Mouse (Mus musculus): ENCODE results near the gene Zfyve9.
A peak's percentile ranks its signal among the peaks of the same experiment; 100 is the strongest.

Zfyve9 gene

GRCm38 (mm10) chr4:108780057-108780863 is at the start of gene Zfyve9:
Gene Zfyve9, minus strand, starts transcription at chr4:108780798.
- peak; percentile 15 to 34 for DNase-seq

- DNase-seq, result no peak
Measured at GRCm38 (mm10) chr4:108826643-108827042, 46.0 kb upstream of the Zfyve9 start.

DNA sequence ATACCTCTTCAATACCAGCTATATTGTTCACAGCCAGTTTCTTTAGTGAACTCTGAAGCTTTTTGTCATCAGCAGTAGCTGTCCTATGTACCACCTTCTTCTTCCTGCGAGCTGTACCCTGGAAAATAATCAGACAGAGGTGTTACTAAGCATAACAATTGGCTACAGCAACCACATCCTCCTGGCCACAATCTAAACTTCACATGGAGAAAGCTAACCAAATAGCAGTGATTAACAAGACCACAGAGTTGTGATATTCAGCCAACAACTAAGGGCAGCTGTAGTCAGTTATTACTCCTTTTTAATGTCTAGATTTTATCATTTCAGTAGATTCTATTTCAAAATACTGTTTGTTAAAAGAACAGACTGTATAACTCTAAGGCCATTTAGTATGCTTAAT is 45.5 kb upstream of the Zfyve9 start:
- no peak for DNase-seq

DNA sequence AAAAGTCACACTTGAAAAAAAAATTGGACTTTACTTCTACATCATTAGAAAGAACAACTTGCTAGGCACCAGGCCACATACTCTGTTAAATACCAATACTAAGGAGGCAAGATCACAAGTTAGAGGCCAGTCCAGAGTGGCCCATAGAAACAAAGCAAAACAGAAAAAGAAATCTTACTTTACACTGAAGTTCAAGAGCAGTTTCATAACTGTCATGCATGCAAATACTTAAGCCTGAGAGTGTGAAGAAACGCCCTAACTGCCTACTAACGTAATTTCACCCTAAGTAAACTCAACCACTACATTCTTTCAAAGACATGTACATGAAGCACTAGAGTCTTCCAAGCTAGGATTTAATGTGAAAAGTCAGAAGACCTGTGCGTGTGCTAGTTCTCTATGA is 45.1 kb upstream of the Zfyve9 start:
- no peak for DNase-seq

- no peak for DNase-seq
Measured at GRCm38 (mm10) chr4:108811550-108811949, 31.0 kb upstream of the Zfyve9 start.

GRCm38 (mm10) chr4:108811142-108811541 is 30.5 kb upstream of the Zfyve9 start:
- DNase-seq, result no peak

DNA sequence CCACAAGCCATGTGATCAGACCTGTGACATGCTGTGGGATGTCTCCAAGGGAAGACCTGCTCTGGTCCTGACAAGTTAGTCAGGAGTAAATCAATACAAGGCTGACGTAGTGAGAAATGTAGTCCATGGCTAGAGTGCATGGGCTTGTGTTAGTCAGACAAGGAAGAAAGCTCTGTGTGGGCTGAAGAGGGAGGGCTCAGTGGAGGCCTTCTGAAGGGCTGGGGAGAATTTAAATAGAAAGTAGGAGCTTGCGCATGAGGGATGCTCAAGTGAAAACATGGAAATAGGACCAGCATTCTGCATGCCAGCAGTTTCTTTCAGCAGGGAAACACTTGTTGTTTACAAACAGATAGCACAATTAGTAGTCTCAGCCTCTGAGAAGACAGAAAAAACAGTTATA is 22.9 kb upstream of the Zfyve9 start:
- DNase-seq, result no peak

- DNase-seq, result peak in 1 of 2 experiments; percentile 4
Measured at GRCm38 (mm10) chr4:108798083-108798830, 17.7 kb upstream of the Zfyve9 start.

DNA sequence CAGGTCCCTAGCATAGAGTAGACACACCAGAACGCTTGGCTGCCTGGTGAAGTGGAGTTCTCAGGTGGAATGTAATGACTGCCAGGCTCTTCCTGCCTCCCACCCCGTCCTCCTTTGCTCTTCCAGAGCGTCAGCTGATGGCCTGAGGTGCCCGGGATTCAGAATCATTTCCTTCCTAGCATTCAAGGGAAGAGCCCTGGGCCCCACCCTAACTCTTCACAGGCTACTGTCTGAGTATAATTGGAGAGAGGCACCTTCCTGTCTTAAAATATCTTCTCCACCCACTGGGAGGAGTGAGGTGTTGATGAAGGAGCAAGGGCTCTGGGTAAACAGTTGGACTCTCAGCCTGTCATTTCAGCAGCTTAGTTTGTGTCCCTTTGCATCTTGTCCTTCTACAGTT is 16.1 kb upstream of the Zfyve9 start:
- no peak for DNase-seq

DNA sequence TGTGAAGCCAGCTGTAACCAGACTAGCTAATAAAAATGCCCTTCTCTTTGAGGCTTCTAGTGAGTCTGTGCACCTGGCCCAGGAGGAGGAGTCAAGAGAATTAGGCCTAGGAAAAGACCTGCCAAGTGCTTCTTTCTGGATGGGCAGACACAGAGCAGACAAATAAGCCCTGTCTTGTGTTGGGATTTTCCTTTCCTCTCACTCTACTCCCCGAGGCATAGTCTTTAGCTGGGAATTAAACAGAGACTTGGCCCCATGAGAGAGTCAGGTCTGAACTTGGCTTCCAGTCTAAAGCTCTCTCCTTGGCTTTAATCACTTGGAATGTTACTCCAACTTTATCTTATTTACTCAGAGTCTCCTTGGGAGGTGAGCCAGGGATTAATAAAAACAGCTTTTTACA is 13.3 kb upstream of the Zfyve9 start:
- DNase-seq, result no peak

DNA sequence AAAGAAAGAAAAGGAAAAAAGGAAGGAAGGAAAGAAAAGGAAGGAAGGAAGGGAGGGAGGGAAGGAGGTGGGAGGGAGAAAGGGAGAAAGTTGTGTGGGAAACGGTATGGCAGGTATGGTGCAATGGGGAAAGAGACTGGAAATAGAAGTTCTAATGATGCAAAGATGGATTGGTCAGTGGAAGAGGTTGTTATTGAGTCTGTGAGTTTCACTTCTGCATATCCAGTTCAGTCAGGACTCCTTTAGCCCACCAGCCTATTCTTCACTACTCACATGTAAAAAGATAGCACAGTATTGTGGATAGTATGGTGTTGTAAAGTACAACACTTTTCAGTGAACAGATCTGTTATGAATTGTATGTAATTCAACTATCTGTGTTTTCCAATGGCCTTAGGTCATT is 9.9 kb upstream of the Zfyve9 start:
- no peak for DNase-seq

GRCm38 (mm10) chr4:108789258-108789936 is 8.8 kb upstream of the Zfyve9 start:
- no peak for DNase-seq

- DNase-seq, result no peak
Measured at GRCm38 (mm10) chr4:108782421-108783085, 2.0 kb upstream of the Zfyve9 start.

DNA sequence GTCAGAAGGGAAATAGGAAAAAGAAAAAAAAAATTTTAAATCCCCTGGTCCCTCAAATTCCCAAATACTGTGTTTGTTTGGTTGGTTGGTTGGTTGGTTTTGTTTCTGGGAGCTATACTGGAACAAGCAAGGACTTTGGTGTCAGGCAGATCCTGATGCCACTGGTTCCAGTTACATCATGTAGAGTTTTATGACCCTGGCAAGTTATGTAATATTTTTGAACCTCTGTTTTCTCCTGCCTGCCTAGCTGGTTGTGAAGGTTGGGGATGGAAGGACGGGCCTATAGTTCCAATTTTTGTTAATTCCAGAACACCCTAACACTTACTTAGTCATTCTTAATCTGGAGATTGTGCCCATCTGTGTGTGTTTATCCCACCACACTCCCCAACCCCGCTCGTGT is 998 bp upstream of the Zfyve9 start:
- no peak for DNase-seq

DNA sequence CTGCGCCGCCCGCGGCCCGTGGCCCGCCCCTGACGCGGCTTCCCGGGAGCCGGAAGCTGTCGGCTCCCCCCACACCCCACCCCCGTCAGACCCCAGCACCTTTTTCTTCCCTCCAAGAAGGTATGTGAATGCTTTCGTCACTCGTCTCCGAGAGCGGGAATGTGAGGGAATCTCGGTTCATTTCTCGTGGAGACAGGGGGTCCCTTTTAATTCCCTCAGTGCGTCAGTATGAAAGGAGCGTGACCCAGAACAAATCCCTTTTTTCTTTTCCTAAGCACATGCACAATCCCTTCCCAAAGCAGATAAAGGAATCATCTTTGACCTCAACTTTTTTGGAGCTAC is 237 bp upstream of the Zfyve9 start:
- no peak for DNase-seq

- DNase-seq, result no peak
Measured at GRCm38 (mm10) chr4:108779763-108780056, 888 bp downstream of the Zfyve9 start.

- no peak for DNase-seq
Measured at GRCm38 (mm10) chr4:108768527-108768926, 12.1 kb downstream of the Zfyve9 start.

GRCm38 (mm10) chr4:108759583-108759982 is 21.0 kb downstream of the Zfyve9 start:
- no peak for DNase-seq

DNA sequence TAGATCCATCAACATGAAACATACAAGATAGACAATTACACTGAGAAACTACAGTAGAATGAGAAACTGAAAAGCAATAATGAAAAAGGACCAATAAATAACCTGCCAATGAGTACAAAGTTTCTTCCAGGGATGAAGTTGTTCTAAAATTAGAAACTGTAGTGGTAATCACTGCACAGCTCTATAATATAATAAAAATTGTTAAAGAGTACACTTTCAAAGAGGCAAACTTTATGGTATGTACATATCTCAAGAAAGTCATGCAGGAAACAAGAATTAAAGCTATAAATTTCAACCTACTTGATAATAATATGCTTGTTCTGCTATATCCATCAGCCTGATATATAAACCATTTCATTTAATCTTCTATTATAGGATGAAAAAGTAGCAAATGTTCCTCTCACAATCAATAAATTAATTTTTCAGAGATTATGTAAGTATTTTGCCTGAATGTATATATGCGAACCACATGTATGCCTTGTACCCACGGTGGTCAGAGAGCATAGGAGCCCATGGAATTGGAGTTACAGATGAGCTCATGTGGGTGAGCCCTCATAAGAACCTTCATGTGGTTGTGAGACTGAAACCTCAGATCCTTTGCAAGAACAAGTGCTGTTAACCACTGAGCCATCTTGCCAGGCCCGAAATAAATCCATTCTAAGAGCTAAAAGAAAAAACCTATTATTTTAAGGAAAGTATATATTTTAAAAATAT is 34.3 kb downstream of the Zfyve9 start:
- DNase-seq, result no peak

DNA sequence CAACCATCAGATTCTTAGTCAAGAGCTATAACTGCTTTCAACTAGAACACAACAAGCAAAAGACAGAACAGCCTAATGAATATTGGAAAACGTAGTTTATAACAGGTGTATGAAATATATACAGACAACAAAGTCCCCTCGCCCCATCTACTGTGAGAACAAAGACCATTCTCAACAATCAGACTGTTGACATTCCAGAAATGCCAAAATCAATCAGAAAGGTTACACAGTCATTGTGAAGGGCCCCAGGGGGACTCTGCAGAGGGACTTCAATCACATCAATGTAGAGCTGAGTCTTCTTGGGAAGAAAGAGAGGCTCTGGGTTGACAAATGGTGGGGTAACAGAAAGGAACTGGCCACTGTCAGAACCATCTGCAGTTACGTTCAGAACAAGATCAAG is 49.0 kb downstream of the Zfyve9 start:
- no peak for DNase-seq

DNA sequence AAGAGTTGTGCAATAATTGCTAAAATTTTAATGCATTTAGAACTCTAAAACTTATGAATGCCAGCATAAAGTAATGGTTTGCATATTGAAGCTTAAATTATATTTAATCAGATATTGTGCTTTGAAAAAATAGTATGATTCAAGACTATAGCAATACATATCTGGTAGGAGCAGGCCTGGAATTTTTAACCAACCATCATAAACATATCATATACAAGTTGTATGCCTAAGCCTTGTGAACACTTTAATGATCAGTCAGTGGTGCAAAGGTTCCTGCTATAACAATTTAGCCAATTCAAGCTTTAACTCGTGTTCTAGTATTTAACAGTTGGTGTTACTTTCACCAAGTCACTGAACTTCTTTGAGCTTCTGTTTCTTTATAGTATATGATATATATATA is 50.1 kb downstream of the Zfyve9 start:
- no peak for DNase-seq

GRCm38 (mm10) chr4:108724102-108724501 is 56.5 kb downstream of the Zfyve9 start:
- no peak for DNase-seq

- DNase-seq, result no peak
Measured at GRCm38 (mm10) chr4:108721245-108721784, 59.3 kb downstream of the Zfyve9 start.
